Mouse (Mus musculus) embryonic facial prominence, embryonic 12.5 days (tissue): ENCODE measurements at regions not wholly inside any gene's neighbourhood (a gene's known extent, or its start where the extent isn't known, plus 50 kb on each side); places are given as distances from the start of the nearest gene placed in this dataset.

ENCODE experiments used
- ATAC-seq: fragments of 200-750 bp; cut with Nextera tagmentation; 2 replicates; pipeline ENCODE4 v1.8.0; 2017; ENCODE audit not compliant: insufficient number of reproducible peaks, insufficient read depth, low FRiP score, low TSS enrichment
- H3K27ac ChIP-seq: fragments of 300-500 bp; sonication (generic); 2 replicates; pipeline ENCODE4 v1.5.1; 2016; ENCODE audit warnings: mild to moderate bottlenecking
- H3K27me3 ChIP-seq: fragments of 300-500 bp; sonication (generic); 2 replicates; pipeline ENCODE4 v1.6.1; 2016; ENCODE audit warnings: mild to moderate bottlenecking, moderate library complexity
- H3K36me3 ChIP-seq: fragments of 300-500 bp; sonication (generic); 2 replicates; pipeline ENCODE4 v1.6.1; 2016; ENCODE audit warnings: mild to moderate bottlenecking
- H3K4me1 ChIP-seq: fragments of 300-500 bp; sonication (generic); 2 replicates; pipeline ENCODE4 v1.6.1; 2016
- H3K4me2 ChIP-seq: fragments of 300-500 bp; sonication (generic); replicated peaks from 2 replicates; pipeline ENCODE4 v1.6.1; 2016; ENCODE audit warnings: mild to moderate bottlenecking, moderate library complexity
- H3K4me3 ChIP-seq: fragments of 300-500 bp; sonication (generic); 2 replicates; pipeline ENCODE4 v1.5.1; 2016; ENCODE audit warnings: mild to moderate bottlenecking
- H3K9ac ChIP-seq: fragments of 300-500 bp; sonication (generic); 2 replicates; pipeline ENCODE4 v1.6.1; 2016; ENCODE audit warnings: mild to moderate bottlenecking, moderate library complexity
- H3K9me3 ChIP-seq: fragments of 300-500 bp; sonication (generic); 2 replicates; pipeline ENCODE4 v1.6.1; 2016; ENCODE audit warnings: mild to moderate bottlenecking, moderate library complexity
- WGBS: fragments of 180-500 bp; shearing (Covaris S2); methylation state at CpG from one replicate; pipeline ENCODE4 v1.1.7; 2016; 5-methylcytosine and 5-hydroxymethylcytosine counted together

DNA sequence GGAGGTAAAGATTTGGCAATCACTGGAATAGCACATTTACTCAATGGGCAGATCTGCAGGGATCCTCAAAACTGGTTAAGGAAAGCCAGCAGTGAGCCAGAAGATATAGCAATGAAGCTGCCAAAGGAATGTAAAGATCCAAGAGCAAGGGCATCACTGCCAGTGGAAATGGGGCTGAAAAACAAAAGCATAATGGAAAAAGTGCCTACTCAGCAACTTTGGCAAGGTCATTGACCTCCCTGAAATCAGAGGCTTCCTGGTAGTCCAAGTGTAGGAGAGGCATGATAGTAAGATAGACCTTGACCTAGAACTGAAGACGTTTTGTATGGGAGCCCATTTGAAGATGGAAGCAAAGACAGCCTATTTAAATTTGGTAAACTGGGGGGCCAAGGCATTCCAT is 286.4 kb downstream of the Foxo1 start:
- H3K4me3 ChIP-seq, result no peak overlapping the region
- no peak overlapping the region for H3K27ac ChIP-seq
- no peak for ATAC-seq
- no peaks in the 10 kb centered on the region for H3K9me3 ChIP-seq
- H3K9ac ChIP-seq, result no peak overlapping the region
- no peak overlapping the region for H3K4me2 ChIP-seq
- H3K27me3 ChIP-seq, result no peaks in the 10 kb centered on the region
- H3K4me1 ChIP-seq, result peaks cover 3% of the 10 kb centered on the region; the same call in 1 of the 2 replicates
- 88% methylated on average over 1 of the region's 1 CpGs for WGBS
- H3K36me3 ChIP-seq, result no peaks in the 10 kb centered on the region

DNA sequence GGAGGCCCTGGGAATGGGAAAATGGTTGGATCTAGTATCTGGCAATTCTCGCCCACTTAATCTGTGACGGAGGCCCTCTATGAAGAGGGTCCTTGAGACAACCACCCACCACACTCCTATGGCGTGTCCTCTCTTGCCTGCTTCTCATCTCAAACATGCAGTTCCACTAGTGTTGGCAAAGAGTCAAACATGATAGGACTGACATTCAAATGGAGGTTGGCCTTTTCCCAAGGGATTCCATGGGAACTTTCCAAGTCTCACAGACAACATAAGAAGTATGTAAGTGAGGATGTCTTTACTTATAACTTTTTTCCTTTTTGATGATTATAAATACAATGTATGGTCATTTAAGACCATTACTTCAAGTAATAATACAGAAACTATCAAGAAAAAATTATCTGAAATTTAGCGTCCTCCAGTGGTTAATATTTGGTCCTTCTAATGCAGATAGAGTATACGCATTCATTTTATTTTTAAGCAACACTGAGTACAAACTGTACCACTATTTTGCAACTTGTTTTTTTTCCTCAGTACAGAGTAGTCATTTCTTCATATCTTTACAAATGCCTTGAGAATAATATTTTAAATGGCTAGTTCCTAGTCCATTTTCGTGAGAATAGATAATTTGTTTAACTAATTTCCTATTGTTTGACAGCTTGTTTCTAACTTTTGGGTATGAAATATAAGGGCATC is 280.2 kb downstream of the Foxo1 start:
- Histone ChIP-seq H3K4me2 (no peak overlapping the region), H3K36me3 (no peaks in the 10 kb centered on the region), H3K9me3 (no peaks in the 10 kb centered on the region), H3K9ac (no peak overlapping the region), H3K27ac (no peak overlapping the region), H3K4me1 (peaks cover 2% of the 10 kb centered on the region), H3K27me3 (no peaks in the 10 kb centered on the region), H3K4me3 (no peak overlapping the region)
- no peak for ATAC-seq
- 93% methylated on average over 6 of the region's 6 CpGs for WGBS

DNA sequence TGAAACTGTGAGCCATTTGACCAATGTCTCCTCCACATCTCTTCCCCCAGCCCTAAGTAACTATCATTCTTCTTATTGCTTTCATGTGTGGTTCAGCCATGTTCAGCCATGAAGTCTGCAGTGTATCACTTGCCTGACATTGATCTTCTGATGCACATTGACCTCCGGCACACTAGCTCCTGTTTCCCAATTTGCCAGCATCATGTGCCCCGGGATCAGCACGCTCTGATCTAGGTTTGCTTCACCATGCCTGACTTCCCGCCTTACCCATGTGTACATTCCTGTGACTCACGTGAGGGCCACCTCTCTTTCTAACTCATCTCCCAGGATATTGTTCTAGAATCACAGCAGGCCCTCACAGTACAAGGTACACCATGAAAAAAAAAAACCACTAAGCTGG is 277.9 kb downstream of the Foxo1 start:
- no peak overlapping the region for H3K4me2 ChIP-seq
- no peak for ATAC-seq
- peaks cover 12% of the 10 kb centered on the region for H3K4me1 ChIP-seq
- H3K27ac ChIP-seq, result no peak overlapping the region
- no peaks in the 10 kb centered on the region for H3K27me3 ChIP-seq
- WGBS, result 91% methylated on average over 5 of the region's 5 CpGs
- no peaks in the 10 kb centered on the region for H3K9me3 ChIP-seq
- no peak overlapping the region for H3K9ac ChIP-seq
- H3K36me3 ChIP-seq, result no peaks in the 10 kb centered on the region
- H3K4me3 ChIP-seq, result no peak overlapping the region

DNA sequence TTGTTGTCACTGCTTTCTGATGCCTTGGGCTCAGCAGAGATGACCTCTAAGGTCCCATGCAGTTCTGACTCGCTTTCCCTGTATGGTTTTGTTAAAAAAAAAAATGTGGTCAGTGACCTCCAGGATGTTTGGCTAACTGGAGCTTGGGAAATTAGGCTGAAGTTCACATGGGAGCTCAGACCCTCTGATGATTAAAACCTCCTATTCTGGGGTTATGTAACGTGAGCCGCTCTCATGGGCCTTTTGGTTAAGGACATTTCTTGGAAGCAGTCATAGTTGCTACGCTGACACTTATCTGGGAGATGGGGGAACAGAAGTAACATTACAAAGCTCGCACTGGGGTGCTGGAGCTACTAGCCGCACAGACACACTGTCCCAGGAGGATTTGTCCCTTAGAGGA is 274.9 kb downstream of the Foxo1 start:
- H3K36me3 ChIP-seq, result no peaks in the 10 kb centered on the region
- H3K9ac ChIP-seq, result no peak overlapping the region
- WGBS, result 45% methylated on average over 6 of the region's 6 CpGs
- no peak overlapping the region for H3K4me3 ChIP-seq
- no peak overlapping the region for H3K4me2 ChIP-seq
- H3K4me1 ChIP-seq, result peaks cover 28% of the 10 kb centered on the region
- no peak for ATAC-seq
- no peak overlapping the region for H3K27ac ChIP-seq
- no peaks in the 10 kb centered on the region for H3K9me3 ChIP-seq
- H3K27me3 ChIP-seq, result no peaks in the 10 kb centered on the region

DNA sequence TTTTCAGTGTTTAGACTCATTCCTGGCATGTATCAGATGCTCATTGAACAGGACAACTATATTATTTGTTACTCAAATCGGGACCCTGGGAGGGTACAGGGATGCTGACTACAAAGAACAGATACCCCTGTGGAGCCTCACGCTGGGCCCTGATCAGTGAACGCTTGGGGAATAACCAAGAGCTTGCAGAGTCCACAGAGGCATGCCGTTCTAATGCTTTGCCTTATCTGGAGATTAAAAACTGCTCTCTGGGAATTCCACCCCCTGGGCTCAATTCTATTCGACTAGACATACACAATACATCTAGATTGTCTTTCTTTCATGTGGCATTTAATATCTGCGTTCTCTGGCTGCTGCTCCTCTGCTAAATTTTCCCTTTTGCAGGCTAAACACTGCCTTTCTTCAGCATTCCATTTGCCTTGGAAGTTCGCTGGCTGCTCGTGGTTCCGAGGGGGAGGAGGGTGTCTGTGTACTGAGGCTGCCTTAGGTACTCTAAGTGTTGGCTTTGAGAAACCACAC is 272.8 kb downstream of the Foxo1 start:
- WGBS, result 19% methylated on average over 9 of the region's 9 CpGs

DNA sequence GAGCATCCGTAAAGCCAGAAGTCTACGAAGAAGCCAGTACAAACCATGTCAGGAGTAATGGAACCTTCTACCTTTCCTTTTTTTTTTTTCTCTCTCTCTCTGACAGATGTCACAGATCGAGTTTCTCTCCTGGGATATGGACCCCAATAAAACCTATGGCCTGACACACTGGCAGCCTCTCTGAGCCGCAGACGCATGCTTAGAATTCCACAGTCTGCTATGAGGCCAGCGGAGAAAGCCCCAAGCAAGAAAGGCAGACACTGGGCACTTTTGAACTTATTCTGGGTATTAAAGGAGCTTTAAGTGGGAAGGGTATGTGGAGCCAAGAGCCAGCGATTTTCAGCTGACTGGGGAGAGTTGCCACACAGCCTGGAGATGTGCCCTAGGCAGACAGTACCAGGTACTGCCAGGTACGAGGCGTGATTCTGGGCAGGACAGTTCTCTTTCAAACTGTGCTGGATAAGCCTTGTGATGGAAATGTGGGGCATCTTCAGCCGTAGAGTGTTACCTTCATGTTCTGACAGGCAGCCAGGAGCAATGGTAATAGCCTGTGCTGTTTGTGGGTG is 271.8 kb downstream of the Foxo1 start:
- 29% methylated on average over 10 of the region's 10 CpGs for WGBS
- Histone ChIP-seq H3K9ac (no peak overlapping the region), H3K9me3 (no peaks in the 10 kb centered on the region), H3K4me1 (peaks cover 40% of the 10 kb centered on the region), H3K4me3 (no peak overlapping the region), H3K36me3 (no peaks in the 10 kb centered on the region), H3K27ac (0 out of 2 replicates have a peak overlapping the region, but pooled peaks have one; percentile 48), H3K27me3 (no peaks in the 10 kb centered on the region), H3K4me2 (no peak overlapping the region)
- 0 out of 2 replicates have a peak, but pooled peaks have one; percentile 59 for ATAC-seq

More for the DNA sequence above, 272.8 kb downstream of the Foxo1 start:
- ATAC-seq, result no peak
- H3K36me3 ChIP-seq, result no peaks in the 10 kb centered on the region
- H3K9ac ChIP-seq, result no peak overlapping the region
- no peak overlapping the region for H3K4me2 ChIP-seq
- peaks cover 29% of the 10 kb centered on the region for H3K4me1 ChIP-seq
- no peaks in the 10 kb centered on the region for H3K9me3 ChIP-seq
- H3K27ac ChIP-seq, result peak overlapping the region; percentile 4; the same call in 1 of the 2 replicates
- no peaks in the 10 kb centered on the region for H3K27me3 ChIP-seq
- no peak overlapping the region for H3K4me3 ChIP-seq

DNA sequence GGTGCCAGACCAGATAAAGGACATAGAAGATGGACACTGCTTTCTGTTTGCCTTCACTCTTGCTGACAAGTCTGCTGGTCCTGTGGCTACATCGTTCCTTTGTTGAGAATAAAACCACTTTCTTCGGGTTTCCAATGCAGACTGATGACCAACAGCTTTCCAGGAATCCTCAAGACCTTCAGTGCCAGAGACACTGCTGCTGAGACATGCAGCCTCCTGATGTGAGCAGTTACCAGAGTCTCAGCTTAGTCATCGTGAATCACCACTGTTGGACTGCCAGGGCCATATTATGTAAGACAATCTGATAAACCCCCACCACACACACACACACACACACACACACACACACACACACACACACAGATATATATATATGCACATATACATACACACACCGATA is 270.2 kb downstream of the Foxo1 start:
- H3K4me3 ChIP-seq, result no peak overlapping the region
- no peak overlapping the region for H3K4me2 ChIP-seq
- no peak overlapping the region for H3K9ac ChIP-seq
- WGBS, result 81% methylated on average over 4 of the region's 4 CpGs
- ATAC-seq, result no peak
- H3K27ac ChIP-seq, result no peak overlapping the region
- peaks cover 39% of the 10 kb centered on the region for H3K4me1 ChIP-seq
- no peaks in the 10 kb centered on the region for H3K9me3 ChIP-seq
- H3K27me3 ChIP-seq, result no peaks in the 10 kb centered on the region
- H3K36me3 ChIP-seq, result no peaks in the 10 kb centered on the region

DNA sequence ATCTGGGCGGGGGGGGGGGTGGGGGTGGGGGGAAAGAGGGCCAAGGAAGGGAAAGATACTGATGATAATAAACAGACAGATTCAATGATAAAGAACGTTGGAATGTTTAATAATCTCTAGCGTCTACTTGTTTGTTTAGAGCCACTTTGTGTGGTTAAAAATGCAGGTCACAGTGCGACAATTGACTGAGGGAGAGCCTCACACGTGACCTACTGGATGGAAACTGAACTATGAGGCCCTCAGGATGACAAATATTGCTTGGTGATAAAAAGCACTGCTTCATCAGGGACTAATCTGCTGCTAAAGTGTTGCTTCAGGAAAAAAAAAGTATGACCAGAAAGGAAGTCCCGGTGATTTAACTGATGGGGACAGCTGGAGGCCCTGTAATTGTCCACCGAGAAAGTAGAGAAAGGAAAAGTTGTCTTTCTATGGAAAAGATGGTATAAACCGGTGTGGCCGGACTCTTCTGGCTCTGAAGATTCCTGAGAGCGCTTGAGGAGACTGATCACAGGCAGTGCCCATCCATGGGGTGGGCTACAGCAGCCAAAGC is 269.3 kb downstream of the Foxo1 start:
- ATAC-seq, result no peak
- H3K9ac ChIP-seq, result no peak overlapping the region
- 76% methylated on average over 10 of the region's 10 CpGs for WGBS
- H3K27me3 ChIP-seq, result no peaks in the 10 kb centered on the region
- H3K36me3 ChIP-seq, result no peaks in the 10 kb centered on the region
- no peaks in the 10 kb centered on the region for H3K9me3 ChIP-seq
- no peak overlapping the region for H3K4me3 ChIP-seq
- H3K4me2 ChIP-seq, result no peak overlapping the region
- peaks cover 35% of the 10 kb centered on the region for H3K4me1 ChIP-seq
- no peak overlapping the region for H3K27ac ChIP-seq

DNA sequence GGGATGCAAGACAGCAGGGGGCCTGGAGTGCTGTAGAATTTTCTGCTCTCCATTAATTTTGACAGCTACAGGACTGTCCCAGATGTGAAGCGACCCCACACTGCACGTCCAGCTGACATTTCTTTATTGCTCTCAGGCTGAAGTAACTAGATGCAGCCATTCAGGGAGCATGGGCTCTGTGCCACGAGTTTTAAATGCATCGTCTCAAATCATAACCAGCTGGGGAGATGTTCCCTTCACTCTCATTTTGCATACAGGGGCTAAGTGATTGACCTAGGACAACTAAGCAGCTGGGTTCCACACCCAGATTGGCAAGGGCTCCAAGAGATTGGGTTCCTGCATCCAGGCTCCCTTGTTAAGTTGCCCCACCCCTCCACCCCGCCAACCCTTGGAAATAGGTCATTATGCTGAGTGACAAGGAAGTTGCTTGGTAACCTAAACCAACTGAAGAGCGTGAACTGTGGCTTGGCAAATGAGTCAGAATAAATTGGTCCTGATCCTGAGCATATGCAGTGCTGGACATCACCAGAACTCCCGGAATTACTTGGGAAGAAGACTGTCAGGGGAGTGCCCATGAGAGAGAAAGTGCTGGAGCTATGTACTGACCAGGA is 267.4 kb downstream of the Foxo1 start:
- no peaks in the 10 kb centered on the region for H3K36me3 ChIP-seq
- ATAC-seq, result peak; percentile 79
- no peak overlapping the region for H3K27ac ChIP-seq
- no peak overlapping the region for H3K4me2 ChIP-seq
- H3K4me1 ChIP-seq, result peaks cover 24% of the 10 kb centered on the region
- WGBS, result 19% methylated on average over 7 of the region's 7 CpGs
- H3K9me3 ChIP-seq, result no peaks in the 10 kb centered on the region
- no peak overlapping the region for H3K9ac ChIP-seq
- no peak overlapping the region for H3K4me3 ChIP-seq
- H3K27me3 ChIP-seq, result no peaks in the 10 kb centered on the region

DNA sequence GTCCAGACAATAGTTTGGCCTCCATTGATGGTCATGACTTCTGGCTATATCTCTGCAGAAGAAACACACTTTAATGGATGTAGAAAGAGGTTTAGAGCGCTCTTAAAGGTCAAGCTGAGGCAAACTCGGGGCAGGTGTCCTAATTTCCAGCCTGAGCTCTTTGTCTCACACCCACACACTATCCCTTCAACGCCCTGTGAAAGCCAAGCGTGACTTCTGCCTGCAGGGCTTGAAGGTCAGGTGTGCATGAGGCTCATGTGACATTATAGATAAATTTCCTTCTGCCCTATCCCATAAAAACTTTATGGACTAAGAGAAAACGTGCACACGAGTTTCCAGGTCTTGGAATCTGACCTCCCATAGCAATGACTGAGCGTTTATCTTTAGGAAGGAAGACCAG is 266.0 kb downstream of the Foxo1 start:
- Histone ChIP-seq H3K9me3 (no peaks in the 10 kb centered on the region), H3K27me3 (no peaks in the 10 kb centered on the region), H3K4me2 (no peak overlapping the region), H3K4me3 (no peak overlapping the region), H3K4me1 (peaks cover 14% of the 10 kb centered on the region), H3K9ac (no peak overlapping the region), H3K27ac (no peak overlapping the region), H3K36me3 (no peaks in the 10 kb centered on the region)
- no peak for ATAC-seq
- 80% methylated on average over 7 of the region's 7 CpGs for WGBS

DNA sequence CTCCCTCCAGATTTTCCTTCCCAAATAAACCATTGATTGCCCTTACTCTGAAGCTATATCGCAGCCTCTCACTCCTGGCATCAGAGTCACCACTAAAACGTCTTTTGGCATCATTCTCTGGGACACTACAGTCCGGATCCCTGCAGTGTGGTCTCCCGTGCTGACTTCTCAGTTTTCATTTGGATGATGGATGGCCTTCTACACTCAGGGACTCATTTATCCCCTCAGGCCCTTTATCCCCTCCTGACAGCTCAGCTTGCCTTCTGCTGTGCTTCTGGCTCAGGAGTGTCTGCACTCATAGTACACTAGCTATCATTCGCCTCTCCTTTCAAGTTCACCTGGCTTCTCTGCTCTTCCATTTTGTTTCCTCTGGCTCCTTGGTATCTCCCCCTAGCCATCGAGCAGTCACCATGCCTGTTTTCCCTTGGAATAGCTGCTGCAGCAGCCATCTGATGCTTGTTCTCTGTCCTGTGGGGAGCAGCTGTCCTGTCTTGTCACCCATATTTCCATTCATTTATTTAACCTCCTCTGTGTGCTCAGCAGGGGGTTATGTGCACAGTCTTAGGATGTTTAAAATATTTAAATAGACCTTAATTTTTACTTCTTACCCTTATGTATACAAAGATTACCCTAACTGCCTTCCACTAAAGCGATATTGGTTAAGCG is 263.7 kb downstream of the Foxo1 start:
- H3K4me3 ChIP-seq, result no peak overlapping the region
- no peak overlapping the region for H3K9ac ChIP-seq
- H3K9me3 ChIP-seq, result no peaks in the 10 kb centered on the region
- 60% methylated on average over 8 of the region's 8 CpGs for WGBS
- no peaks in the 10 kb centered on the region for H3K27me3 ChIP-seq
- H3K4me2 ChIP-seq, result no peak overlapping the region
- peaks cover 14% of the 10 kb centered on the region for H3K4me1 ChIP-seq
- no peak overlapping the region for H3K27ac ChIP-seq
- no peak for ATAC-seq
- H3K36me3 ChIP-seq, result no peaks in the 10 kb centered on the region
